Mouse (Mus musculus) erythroblast, embryonic 14.5 days (primary cell): ENCODE results near the gene Trp73. TPM values are rescaled to one million over a fixed set of nuclear protein-coding genes. Genes with fewer than 3 reads are reported as not detected.

ENCODE experiments used
- H3K27me3 ChIP-seq: 2 replicates; pipeline ENCODE4 v1.6.1; 2012; ENCODE audit warnings: inconsistent platforms; ENCODE audit not compliant: control insufficient read depth
- H3K36me3 ChIP-seq: 2 replicates; pipeline ENCODE4 v1.6.1; 2012; ENCODE audit warnings: mild to moderate bottlenecking, inconsistent platforms; ENCODE audit not compliant: control insufficient read depth
- H3K4me1 ChIP-seq: 2 replicates; pipeline ENCODE4 v1.6.1; 2012; ENCODE audit warnings: inconsistent platforms; ENCODE audit not compliant: control insufficient read depth
- H3K4me3 ChIP-seq: replicated peaks from 2 replicates; pipeline ENCODE3; 2012; ENCODE audit warnings: moderate library complexity, mild to moderate bottlenecking, inconsistent platforms
- H3K9me3 ChIP-seq: 2 replicates; pipeline ENCODE4 v1.6.1; 2012; ENCODE audit warnings: low read length, inconsistent platforms, mixed read lengths; ENCODE audit not compliant: control insufficient read depth
- GATA1 ChIP-seq: IDR thresholded peaks from 2 replicates; pipeline ENCODE4 v1.6.1; 2012; ENCODE audit warnings: low read length, inconsistent platforms, mixed read lengths
- TAL1 ChIP-seq: IDR thresholded peaks from 3 replicates; pipeline ENCODE4 v1.6.1; 2012; ENCODE audit warnings: low read length, inconsistent platforms, mixed read lengths
- polyA plus RNA-seq: library from polyadenylated mRNA; stranded (reverse); fragments of >175 nt; gene quantifications from 2 replicates; pipeline ENCODE4 v1.2.3, GENCODE M21; 2012

The Trp73 gene
- polyA plus RNA-seq, 1 experiment = 0.11 TPM

- Histone ChIP-seq H3K27me3 (peaks cover 2% of the 10 kb centered on the region; the same call in 1 of the 2 replicates), H3K9me3 (0 out of 2 replicates have a peak, but pooled peaks cover 2% of the 10 kb centered on the region), H3K4me3 (no peak overlapping the region), H3K36me3 (no peaks in the 10 kb centered on the region), H3K4me1 (no peaks in the 10 kb centered on the region)
- no peak for TF ChIP-seq GATA1
- TF ChIP-seq TAL1 = no peak
These were observed 94.2 kb downstream of the Trp73 start for GRCm38 (mm10) chr4:154045837-154046236.

GRCm38 (mm10) chr4:154042577-154042976 is 97.4 kb downstream of the Trp73 start, which contains the start of gene Ccdc27:
TSS of gene Ccdc27 (minus strand) at chr4:154042677.
- H3K4me3 ChIP-seq = no peak within 1 kb of the TSS
- TF ChIP-seq TAL1 (no peak), GATA1 (no peak)

GRCm38 (mm10) chr4:154037123-154037522 is 102.9 kb downstream of the Trp73 start:
- Histone ChIP-seq H3K27me3 (peaks cover 2% of the 10 kb centered on the region; the same call in 1 of the 2 replicates), H3K4me1 (peaks cover 18% of the 10 kb centered on the region), H3K36me3 (peaks cover 20% of the 10 kb centered on the region), H3K4me3 (no peak overlapping the region), H3K9me3 (no peaks in the 10 kb centered on the region; the same call in 1 of the 2 replicates)
- no peak for TF ChIP-seq GATA1
- TF ChIP-seq TAL1 = no peak

More at GRCm38 (mm10) chr4:154042577-154042976, 97.4 kb downstream of the Trp73 start, which contains the start of gene Ccdc27:
- Histone ChIP-seq H3K36me3 (no peaks in the 10 kb centered on the region), H3K9me3 (0 out of 2 replicates have a peak, but pooled peaks cover 2% of the 10 kb centered on the region), H3K27me3 (peaks cover 2% of the 10 kb centered on the region; the same call in 1 of the 2 replicates), H3K4me1 (no peaks in the 10 kb centered on the region)

- Histone ChIP-seq H3K4me3 (no peak overlapping the region), H3K9me3 (no peaks in the 10 kb centered on the region; the same call in 1 of the 2 replicates), H3K4me1 (peaks cover 65% of the 10 kb centered on the region), H3K36me3 (peaks cover 87% of the 10 kb centered on the region), H3K27me3 (no peaks in the 10 kb centered on the region)
- TF ChIP-seq GATA1 = no peak
- TF ChIP-seq TAL1 = no peak
These were observed 111.4 kb downstream of the Trp73 start for GRCm38 (mm10) chr4:154028646-154029045.

DNA sequence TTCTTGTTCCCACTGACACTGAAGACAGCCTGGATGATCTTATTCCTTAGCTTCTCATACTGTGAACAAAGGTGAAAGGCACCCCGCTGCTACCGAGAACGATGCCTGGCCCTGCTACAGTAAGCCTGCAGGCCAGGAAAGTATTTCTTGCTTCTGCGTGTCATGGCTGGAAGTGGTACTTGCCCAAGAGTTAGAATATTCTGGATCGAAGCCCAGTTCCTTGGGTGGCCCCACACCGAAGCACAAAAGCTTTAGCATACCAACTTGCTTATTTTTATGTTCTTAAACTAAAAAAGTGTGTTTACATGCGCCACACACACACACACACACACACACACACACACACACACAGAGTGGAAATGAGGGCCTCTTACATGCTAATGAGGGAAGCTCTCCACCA is 111.9 kb downstream of the Trp73 start:
- Histone ChIP-seq H3K27me3 (no peaks in the 10 kb centered on the region), H3K4me3 (peak overlapping the region; percentile 83), H3K36me3 (peaks cover 88% of the 10 kb centered on the region), H3K4me1 (peaks cover 65% of the 10 kb centered on the region), H3K9me3 (no peaks in the 10 kb centered on the region; the same call in 1 of the 2 replicates)
- TF ChIP-seq TAL1 (no peak), GATA1 (no peak)

- peaks cover 89% of the 10 kb centered on the region for H3K36me3 ChIP-seq
- no peak for TF ChIP-seq GATA1
- TF ChIP-seq TAL1 = no peak
- no peaks in the 10 kb centered on the region for H3K27me3 ChIP-seq
- peak overlapping the region; percentile 83 for H3K4me3 ChIP-seq
- H3K4me1 ChIP-seq = peaks cover 74% of the 10 kb centered on the region
- H3K9me3 ChIP-seq = no peaks in the 10 kb centered on the region
These were observed 113.6 kb downstream of the Trp73 start for GRCm38 (mm10) chr4:154026441-154026761.

DNA sequence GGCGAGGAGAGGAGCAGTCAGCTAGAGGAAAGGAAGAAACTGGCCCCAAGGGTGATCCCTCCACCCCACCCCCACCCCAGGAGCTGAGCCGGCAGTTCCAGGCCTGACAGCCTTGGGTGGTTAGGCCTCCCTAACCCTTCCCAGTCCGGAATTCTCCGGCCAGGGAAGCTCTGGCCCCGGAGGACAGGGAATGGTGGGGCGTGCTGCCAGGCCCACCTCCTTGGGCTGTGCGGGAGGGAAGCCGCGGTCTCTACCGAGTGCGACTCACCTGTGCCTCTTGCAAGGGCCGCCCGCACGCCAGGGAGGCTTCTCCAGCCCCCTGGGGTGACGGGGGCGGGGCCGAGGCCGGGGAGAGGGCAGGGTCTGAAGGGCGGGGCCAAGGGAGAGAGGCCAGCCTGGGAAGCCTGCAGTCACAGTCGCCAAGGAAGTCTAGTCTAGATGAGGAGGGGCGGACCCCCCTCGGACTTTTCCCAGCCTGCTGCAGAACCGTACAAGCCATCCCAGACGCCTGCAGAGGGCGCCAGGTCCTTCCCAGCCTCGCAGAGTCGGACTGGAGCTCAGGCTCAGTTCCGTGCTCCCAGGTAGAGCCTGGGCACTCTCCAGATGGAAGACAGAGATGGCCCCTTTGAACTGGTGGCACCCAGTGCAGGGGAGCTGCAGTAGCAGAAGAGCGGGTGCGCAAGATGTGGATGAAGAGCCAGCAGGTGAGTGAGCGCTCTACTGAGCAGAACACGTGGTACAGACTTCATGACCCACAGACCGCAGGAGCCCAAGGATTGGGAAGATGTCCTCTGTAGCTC is 114.2 kb downstream of the Trp73 start, which contains the start of gene Smim1:
Gene Smim1 (minus strand): TSS at position 590 of the 800 bp plus-strand sequence.
- Histone ChIP-seq H3K9me3 (no peaks in the 10 kb centered on the region), H3K27me3 (no peaks in the 10 kb centered on the region), H3K4me3 (peak within 1 kb of the TSS; percentile 83), H3K36me3 (peaks cover 89% of the 10 kb centered on the region), H3K4me1 (peaks cover 80% of the 10 kb centered on the region)
- TF ChIP-seq GATA1 (no peak), TAL1 (no peak)

DNA sequence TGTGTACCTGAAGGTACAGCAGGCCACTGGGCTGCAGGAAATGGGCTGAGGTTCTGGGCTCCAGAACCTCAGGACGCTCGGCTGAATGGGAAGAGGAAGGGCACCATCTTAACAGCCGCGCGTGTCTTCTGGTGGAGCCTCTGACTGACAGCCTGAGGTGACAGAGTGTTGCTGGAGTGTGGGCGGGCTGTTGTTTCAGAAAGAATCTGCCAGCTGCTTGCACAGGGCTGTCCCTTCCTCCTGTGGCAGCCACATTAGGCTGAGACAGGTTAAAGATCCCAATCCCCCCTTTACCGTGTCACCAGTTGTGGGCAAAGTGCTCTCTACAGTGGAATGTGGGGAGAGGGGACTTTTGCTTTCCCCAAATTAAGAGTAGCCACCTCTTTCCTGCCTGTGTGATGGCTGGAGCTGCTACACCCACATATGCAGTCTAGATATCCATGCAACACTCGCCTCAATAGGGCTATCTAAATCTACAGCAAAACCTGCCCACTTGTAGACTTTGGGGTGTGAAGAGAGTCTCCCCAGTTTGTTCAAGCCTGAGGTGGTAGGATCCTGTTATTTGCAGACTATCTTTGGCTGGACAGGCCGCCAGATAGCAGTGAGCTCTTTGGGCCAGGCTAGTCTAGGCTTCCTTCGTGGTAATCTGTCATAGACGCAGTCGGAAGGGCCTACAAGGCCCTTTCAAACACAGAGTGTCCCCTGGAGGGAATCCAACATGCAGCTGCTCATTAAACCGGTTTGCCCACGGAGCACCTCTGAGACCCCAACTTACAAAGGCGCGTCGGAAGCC is 115.1 kb downstream of the Trp73 start:
- Histone ChIP-seq H3K4me1 (peaks cover 89% of the 10 kb centered on the region), H3K4me3 (peak overlapping the region; percentile 83), H3K9me3 (no peaks in the 10 kb centered on the region), H3K27me3 (no peaks in the 10 kb centered on the region), H3K36me3 (peaks cover 89% of the 10 kb centered on the region)
- TF ChIP-seq TAL1 = no peak
- no peak for TF ChIP-seq GATA1
